Mouse (Mus musculus): ENCODE results near the gene Gm8897. TPM values are rescaled to one million over a fixed set of nuclear protein-coding genes. Genes with fewer than 3 reads are reported as not detected.
"Not testable (repeated sequence)": the region's sequence is repeated elsewhere in the genome, so short reads cannot be mapped to it uniquely, and the experiment has no call there.

Gm8897 gene
- polyA plus RNA-seq (2014; fragmentation: Nextera tagmentation; extraction: Ambion mirVana): not detected in 2 replicates

DNA sequence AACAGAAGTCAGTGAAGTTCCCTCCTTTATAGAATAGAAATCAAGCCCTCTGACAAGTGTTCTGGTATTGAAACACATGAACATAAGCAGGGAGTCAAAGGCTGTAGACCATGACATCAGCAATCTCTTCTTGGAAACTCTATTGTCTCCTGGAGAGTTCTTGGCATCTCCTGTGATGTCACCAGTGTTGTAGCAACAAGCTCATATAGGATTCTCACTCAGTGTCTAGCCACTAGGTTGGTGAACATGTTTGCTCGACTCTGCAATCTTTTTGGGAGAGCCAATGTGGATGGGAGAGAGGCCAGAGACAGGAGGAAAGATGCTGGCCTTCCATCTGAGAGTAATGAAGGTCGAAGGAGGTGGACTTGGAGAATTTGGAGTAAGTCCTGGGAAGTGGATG, at the start of gene Gm8897:
Gm8897 (plus strand) TSS at position 301 of the 400 bp plus-strand sequence.
- not testable (repeated sequence) for H3K36me3 ChIP-seq (ENCODE audit: control insufficient read depth, insufficient read depth, low read length); ATAC-seq (ENCODE audit: low FRiP score); H3K9ac ChIP-seq (ENCODE audit: low read length); H3K27ac ChIP-seq (ENCODE audit: low read depth, low read length); H3K4me3 ChIP-seq (ENCODE audit: low read depth, low read length); H3K9me3 ChIP-seq (ENCODE audit: control insufficient read depth, low read length); H3K4me2 ChIP-seq; H3K27me3 ChIP-seq (ENCODE audit: control insufficient read depth, insufficient read depth, low read length); H3K4me1 ChIP-seq (ENCODE audit: control insufficient read depth, insufficient read depth, low read length); DNase-seq (ENCODE audit: low spot score, missing footprints)
- WGBS: 75% methylated on average over 2 of the region's 2 CpGs

DNA sequence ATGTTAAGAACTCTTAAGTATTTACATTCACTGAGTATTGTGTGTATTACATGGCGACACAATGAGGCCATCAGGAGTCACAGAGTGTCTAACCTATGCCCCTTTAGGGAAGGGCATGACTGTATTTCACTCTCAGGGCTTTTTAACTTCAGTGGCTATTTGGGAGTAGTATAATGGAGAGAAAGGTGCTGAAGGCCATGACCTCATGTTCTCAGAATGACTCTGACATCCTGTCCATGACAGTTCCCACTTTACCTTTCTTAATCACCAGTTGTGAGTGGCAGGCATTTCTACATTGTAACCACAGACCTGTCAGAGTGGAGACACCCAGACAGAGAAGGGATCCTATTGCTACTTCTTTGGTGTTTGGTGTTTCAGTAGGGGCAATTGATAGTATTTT, 473 bp downstream of the Gm8897 start:
- 50% methylated on average over 1 of the region's 1 CpGs for WGBS
- H3K4me1 ChIP-seq (ENCODE audit: control insufficient read depth, insufficient read depth, low read length); H3K4me3 ChIP-seq (ENCODE audit: low read depth, low read length); H3K27me3 ChIP-seq (ENCODE audit: control insufficient read depth, insufficient read depth, low read length); H3K9me3 ChIP-seq (ENCODE audit: control insufficient read depth, low read length); ATAC-seq (ENCODE audit: low FRiP score); DNase-seq (ENCODE audit: low spot score, missing footprints); H3K4me2 ChIP-seq; H3K9ac ChIP-seq (ENCODE audit: low read length); H3K27ac ChIP-seq (ENCODE audit: low read depth, low read length); H3K36me3 ChIP-seq (ENCODE audit: control insufficient read depth, insufficient read depth, low read length): not testable (repeated sequence)

Other genes with a start within 250 kb of the Gm8897 start
- not detected in 2 replicates for gene Gm5861, start 233.3 kb upstream of the Gm8897 start, polyA plus RNA-seq (2014; fragmentation: Nextera tagmentation; extraction: Ambion mirVana)
- gene Gm8890, start 160.4 kb upstream of the Gm8897 start, polyA plus RNA-seq (2014; fragmentation: Nextera tagmentation; extraction: Ambion mirVana): not detected in 2 replicates
- gene Speer1, start 74.9 kb upstream of the Gm8897 start, polyA plus RNA-seq (2014; fragmentation: Nextera tagmentation; extraction: Ambion mirVana): not detected in 2 replicates
- not detected in 2 replicates for gene Gm8906, start 86.3 kb downstream of the Gm8897 start, polyA plus RNA-seq (2014; fragmentation: Nextera tagmentation; extraction: Ambion mirVana)
- gene Gm6460, start 178.5 kb downstream of the Gm8897 start, polyA plus RNA-seq (2014; fragmentation: Nextera tagmentation; extraction: Ambion mirVana): not detected in 2 replicates